Mouse (Mus musculus): ENCODE measurements around the gene Gstk1.

Gene Gstk1

GRCm38 (mm10) chr6:42245711-42246353 is at the start of gene Gstk1:
Gene Gstk1 (plus strand): TSS chr6:42245935.
- DNase-seq, result peak; percentile 83 to 90

GRCm38 (mm10) chr6:42197710-42198109 is 48.0 kb upstream of the Gstk1 start:
- DNase-seq, result no peak

DNA sequence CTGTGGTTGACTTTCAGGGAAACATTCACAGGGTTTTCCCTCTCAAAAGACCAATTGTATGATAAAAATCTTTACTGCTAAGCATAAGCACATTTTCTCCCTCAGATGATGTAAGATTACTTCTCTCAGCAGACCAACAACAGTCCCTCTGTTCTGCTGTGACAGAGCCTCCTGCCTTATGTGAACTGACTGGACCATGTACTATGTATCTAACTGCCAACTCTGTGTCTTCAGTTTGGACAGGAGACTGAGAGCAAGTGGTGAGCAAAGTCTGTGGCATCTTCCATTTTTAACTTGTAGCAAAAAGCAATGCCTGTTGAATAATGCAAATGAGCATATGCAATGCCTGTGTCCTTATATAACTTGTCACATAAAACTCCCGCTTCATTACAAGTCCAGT is 46.2 kb upstream of the Gstk1 start:
- no peak for DNase-seq

- no peak for DNase-seq
Observed at GRCm38 (mm10) chr6:42215028-42215427, 30.7 kb upstream of the Gstk1 start, which contains the start of gene Tas2r144. Gene Tas2r144 (plus strand): TSS chr6:42215328.

DNA sequence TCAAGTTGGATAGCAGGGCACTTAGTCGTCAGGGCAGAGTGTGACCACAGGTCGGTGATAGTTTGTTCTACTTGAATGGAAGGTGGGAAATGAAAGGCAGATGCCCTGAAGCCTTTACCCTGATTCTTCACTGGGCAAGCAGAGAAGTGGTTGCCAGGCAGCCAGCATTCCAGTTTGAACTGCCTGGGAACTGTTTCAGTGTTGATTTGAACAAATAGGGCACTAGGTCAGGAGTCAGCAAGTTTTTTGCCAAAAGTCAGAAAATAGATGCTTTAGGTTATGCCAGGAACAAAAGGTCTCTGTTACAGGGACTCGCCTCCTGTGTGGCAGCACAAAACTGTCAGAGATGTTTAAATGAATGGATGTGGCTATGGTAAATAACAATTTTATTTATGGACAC is 23.4 kb upstream of the Gstk1 start:
- peak in 1 of 2 experiments; percentile 4 for DNase-seq

- DNase-seq, result no peak
Observed at GRCm38 (mm10) chr6:42225046-42225445, 20.7 kb upstream of the Gstk1 start.

DNA sequence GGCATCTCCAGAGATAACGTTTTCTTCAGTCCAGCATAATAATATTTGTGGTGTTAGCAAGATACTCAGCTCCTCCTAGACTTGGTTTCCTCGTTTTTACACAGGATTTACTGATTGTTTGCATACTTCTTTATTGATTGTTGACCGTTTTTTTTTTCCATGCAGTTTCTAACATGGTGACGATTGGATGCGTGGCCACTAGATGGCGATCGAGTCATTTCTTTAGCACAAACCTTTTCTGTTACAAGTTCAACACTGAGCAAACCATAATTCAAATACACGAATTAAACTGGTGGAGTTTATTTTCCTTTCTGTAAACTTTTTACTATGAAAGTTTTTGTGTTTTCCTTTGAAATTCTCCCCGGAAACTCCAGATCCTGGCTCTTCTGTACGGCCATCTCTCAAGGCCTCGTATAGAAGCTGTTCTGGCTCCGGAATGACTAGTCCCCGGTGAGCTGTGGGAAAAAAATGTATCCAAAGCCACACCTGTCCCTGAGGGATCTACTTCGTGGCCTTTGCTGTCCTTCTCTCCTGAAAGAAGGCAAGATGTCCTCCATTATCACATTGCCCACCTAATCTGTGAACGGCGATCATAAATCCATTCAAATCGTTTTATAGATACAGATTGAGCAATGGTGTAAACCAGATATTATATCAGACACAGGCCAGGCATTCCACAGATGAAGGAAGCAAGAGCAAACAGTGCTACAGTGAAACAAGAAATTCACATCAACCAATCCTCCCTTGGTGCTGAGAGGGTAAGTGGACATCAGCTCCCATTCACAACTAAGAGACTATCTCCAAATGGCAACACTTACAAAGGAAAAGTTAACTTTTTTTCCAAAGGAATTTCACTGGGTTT is 18.3 kb upstream of the Gstk1 start:
- peak; percentile 82 to 83 for DNase-seq

GRCm38 (mm10) chr6:42229610-42230009 is 16.1 kb upstream of the Gstk1 start:
- no peak for DNase-seq

DNA sequence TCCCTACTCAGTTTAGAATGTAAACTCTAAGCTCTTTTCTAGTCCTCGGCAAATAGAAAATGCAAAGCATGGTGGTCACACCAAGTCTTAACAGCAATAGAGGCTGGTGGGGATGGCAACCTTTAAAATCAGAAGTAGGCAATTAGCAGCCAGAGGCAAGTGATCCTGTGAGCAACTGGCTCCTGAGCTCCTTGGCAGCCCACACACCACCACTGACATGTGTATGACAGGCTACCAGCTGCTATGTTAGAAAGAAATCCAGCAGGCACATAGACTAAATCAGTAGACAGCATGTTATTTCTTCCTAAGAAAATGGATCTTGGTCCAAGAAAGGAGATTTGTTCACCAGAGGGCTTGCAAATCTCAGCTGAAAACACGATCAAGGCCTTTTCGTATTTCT is 14.5 kb upstream of the Gstk1 start:
- no peak for DNase-seq

- no peak for DNase-seq
Observed at GRCm38 (mm10) chr6:42237276-42237805, 8.4 kb upstream of the Gstk1 start.

DNA sequence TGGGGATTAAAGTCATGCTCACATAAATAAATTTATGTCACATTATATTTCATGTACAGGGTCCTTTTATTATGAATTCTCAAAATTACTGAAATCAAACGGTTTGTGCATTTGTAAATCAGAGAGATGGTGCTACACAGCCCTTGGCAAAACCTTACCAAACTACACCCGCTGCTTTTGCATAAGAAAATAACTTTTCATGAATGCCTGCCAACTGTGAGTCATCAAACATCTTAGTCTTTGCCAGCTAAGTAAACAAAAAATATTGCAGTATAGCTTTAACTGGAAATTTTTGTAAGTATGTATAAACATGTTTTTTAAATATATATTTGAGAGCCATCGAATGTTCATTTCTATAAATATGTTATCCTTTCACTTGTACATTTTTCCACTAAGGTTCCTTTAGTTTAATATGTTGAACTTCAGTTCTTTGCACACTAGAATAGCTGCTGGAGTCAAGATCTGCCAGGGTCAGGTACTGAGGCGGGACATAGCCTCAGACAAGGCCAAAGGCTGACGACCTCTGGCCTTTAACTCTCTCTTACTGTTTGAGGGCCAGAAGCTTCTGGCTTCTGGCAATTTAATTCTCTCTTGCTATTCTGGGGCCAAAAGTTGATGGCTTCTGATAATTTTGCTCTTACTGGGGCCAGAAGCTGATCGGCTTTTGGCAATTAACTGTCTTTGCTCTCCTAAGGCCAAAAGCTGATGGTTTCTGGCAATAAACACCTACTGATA is 4.3 kb upstream of the Gstk1 start:
- no peak for DNase-seq

DNA sequence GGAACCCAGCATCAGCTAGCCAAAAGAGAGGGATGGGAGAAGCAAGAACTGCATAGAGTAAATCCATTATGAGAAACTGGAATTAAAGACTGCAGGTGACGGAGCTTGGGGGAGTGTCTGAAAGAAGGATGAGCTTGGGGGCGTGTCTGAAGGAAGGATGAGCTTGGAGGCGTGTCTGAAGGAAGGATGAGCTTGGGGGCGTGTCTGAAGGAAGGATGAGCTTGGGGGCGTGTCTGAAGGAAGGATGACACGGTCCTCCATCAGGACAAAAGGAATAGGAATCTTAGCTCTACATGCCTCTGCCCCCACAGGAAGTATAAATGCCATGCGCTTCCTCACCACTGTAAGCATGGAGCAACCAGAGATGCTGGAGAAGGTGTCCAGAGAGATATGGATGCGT is 1.4 kb downstream of the Gstk1 start:
- DNase-seq, result peak; percentile 44 to 68

- no peak for DNase-seq
Observed at GRCm38 (mm10) chr6:42247981-42248380, 2.2 kb downstream of the Gstk1 start.

- no peak for DNase-seq
Observed at GRCm38 (mm10) chr6:42251791-42252190, 6.1 kb downstream of the Gstk1 start.

DNA sequence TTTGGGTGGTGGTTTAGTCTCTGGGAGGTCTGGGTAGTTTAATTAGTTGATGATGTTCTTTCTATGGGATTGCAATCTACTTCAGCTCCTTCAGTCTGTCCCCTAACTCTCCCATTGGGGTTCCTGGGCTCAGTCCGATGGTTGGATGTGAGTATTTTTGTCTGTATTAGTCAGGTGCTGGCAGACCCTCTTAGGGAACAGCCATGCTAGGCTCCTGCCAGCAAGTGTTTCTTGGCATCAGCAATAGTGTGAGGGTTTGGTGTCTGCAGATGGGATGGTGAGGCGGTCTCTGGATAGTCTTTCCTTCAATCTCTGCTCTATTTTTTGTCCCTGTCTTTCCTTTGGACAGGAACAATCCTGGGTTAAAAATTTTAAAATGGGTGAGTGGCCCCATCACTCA is 7.4 kb downstream of the Gstk1 start:
- no peak for DNase-seq

GRCm38 (mm10) chr6:42257303-42257863 is 11.6 kb downstream of the Gstk1 start:
- peak; percentile 69 to 75 for DNase-seq

DNA sequence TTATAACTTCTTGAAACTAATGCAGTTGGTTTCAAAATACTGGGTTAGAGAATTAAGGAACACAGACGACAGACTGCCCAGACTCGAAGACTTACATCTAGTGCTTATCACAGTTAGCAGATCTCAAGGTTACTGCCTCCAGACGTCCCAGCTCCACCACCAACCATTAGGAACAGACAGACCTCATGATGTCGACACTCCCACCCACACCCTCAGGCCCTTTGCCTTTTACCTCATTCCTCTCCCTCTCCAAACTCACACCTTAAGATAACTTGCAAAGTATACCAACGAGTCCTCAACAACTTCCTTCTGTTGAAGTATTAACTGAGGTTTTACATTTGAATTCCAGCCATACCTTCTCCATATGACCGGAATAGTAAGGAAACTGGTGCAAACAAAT is 14.7 kb downstream of the Gstk1 start:
- no peak for DNase-seq

DNA sequence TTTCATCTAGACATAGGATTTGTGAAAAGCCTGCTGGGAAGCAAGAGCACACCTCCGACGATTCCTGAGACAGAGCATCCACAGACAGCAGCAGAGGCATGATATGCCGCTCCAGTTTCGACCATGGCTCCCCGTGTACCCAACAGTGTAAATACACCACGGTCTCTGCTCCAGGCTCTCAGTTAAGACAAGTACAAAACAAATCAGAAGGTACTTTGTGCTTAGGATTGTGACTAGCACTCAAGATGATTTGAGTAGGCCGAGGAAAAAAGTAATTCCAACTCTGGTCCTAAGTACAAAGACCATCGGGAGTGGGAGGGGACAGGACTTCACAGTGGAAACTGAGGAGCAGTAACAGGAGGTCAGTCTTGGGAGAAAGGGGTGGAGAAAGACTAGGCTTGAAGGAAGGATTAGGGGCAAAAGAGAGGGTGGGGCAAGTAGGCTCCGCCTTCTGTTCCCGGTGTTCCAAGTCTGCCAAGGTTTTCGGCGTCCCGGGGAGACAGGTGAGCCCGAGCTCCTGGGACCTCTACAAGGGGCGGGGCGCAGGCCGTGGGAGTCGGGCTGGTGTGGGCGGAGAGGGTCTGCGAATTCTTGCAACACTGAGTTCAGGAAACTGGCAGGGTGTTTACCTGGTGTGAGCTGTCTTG is 15.9 kb downstream of the Gstk1 start, which contains the start of gene Tmem139:
Gene Tmem139 (plus strand): TSS at position 447 of the 647 bp plus-strand sequence.
- peak; percentile 33 to 52 for DNase-seq

GRCm38 (mm10) chr6:42264626-42265312 is 19.0 kb downstream of the Gstk1 start, which contains the start of gene Casp2:
Gene Casp2 (plus strand): TSS chr6:42264985.
- peak; percentile 98 to 99 for DNase-seq

- DNase-seq, result peak in 1 of 2 experiments; percentile 15
Observed at GRCm38 (mm10) chr6:42265391-42266330, 19.9 kb downstream of the Gstk1 start.

All from kidney, postnatal 4 days (tissue).